Mouse (Mus musculus): ENCODE data around the gene Sgsh. TPM values are rescaled to one million over a fixed set of nuclear protein-coding genes. Genes with fewer than 3 reads are reported as not detected.

Sgsh gene
- polyA plus RNA-seq, 1 experiment from 2014 or later: 4.7 TPM

GRCm38 (mm10) chr11:119330592-119330991 lies 24.7 kb downstream of the Sgsh start:
- peaks cover 4% of the 10 kb centered on the region; the same call in 1 of the 2 replicates for H3K27me3 ChIP-seq
- H3K4me3 ChIP-seq: no peak overlapping the region
- H3K27ac ChIP-seq: no peak overlapping the region
- WGBS: 63% methylated on average over 4 of the region's 4 CpGs
- ATAC-seq: no peak
- H3K9ac ChIP-seq: no peak overlapping the region
- H3K9me3 ChIP-seq (replicated peaks): no peaks in the 10 kb centered on the region
- no peaks in the 10 kb centered on the region for H3K4me1 ChIP-seq
- H3K4me2 ChIP-seq: no peak overlapping the region
- no peaks in the 10 kb centered on the region for H3K36me3 ChIP-seq (ENCODE audit: poor library complexity, severe bottlenecking)

- 79% methylated on average over 1 of the region's 1 CpGs for whole genome bisulfite sequencing
- no peaks in the 10 kb centered on the region for H3K27me3 ChIP-seq
- H3K4me2 ChIP-seq: no peak overlapping the region
- peaks cover 4% of the 10 kb centered on the region; the same call in 1 of the 2 replicates for H3K9me3 ChIP-seq (replicated peaks)
- no peak overlapping the region for H3K4me3 ChIP-seq
- H3K36me3 ChIP-seq (ENCODE audit: poor library complexity, severe bottlenecking): no peaks in the 10 kb centered on the region
- H3K9ac ChIP-seq: no peak overlapping the region
- no peak overlapping the region for H3K27ac ChIP-seq
- H3K4me1 ChIP-seq: no peaks in the 10 kb centered on the region
- ATAC-seq: no peak
These were observed 30.3 kb downstream of the Sgsh start for GRCm38 (mm10) chr11:119325068-119325467.

DNA sequence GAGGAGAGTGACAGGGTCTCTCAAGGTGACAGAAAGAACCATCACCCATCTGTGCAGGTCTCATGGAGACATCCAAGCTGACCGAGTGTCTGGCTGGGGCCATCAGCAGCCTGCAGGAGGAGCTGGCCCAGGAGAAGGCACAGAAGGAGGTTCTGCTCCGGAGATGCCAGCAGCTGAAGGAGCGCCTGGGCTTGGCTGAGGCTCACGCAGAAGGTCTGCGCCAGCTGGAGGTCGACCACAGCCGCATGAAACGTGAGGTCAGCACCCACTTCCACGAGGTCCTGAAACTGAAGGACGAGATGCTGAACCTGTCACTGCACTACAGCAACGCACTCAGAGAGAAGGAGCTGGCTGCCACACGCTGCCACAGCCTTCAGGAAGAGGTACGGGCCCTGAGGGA lies 32.8 kb downstream of the Sgsh start:
- Histone ChIP-seq H3K4me2 (no peak overlapping the region), H3K9ac (no peak overlapping the region), H3K27me3 (no peaks in the 10 kb centered on the region), H3K27ac (no peak overlapping the region), H3K4me1 (no peaks in the 10 kb centered on the region), H3K4me3 (no peak overlapping the region), H3K36me3 (ENCODE audit: poor library complexity, severe bottlenecking) (no peaks in the 10 kb centered on the region), H3K9me3 (replicated peaks) (peaks cover 4% of the 10 kb centered on the region; the same call in 1 of the 2 replicates)
- no peak for ATAC-seq
- WGBS: 81% methylated on average over 13 of the region's 13 CpGs

- H3K4me3 ChIP-seq: no peak overlapping the region
- WGBS: 76% methylated on average over 4 of the region's 4 CpGs
- H3K4me2 ChIP-seq: no peak overlapping the region
- no peaks in the 10 kb centered on the region for H3K9me3 ChIP-seq (replicated peaks)
- no peak overlapping the region for H3K9ac ChIP-seq
- H3K36me3 ChIP-seq (ENCODE audit: poor library complexity, severe bottlenecking): no peaks in the 10 kb centered on the region
- H3K27ac ChIP-seq: no peak overlapping the region
- H3K4me1 ChIP-seq: no peaks in the 10 kb centered on the region
- H3K27me3 ChIP-seq: no peaks in the 10 kb centered on the region
- ATAC-seq: no peak
These were observed 38.6 kb downstream of the Sgsh start for GRCm38 (mm10) chr11:119316720-119317119.

- Histone ChIP-seq H3K27me3 (peaks cover 3% of the 10 kb centered on the region), H3K36me3 (ENCODE audit: poor library complexity, severe bottlenecking) (no peaks in the 10 kb centered on the region), H3K4me2 (no peak overlapping the region), H3K27ac (no peak overlapping the region), H3K9me3 (replicated peaks) (no peaks in the 10 kb centered on the region), H3K4me3 (no peak overlapping the region), H3K9ac (no peak overlapping the region), H3K4me1 (no peaks in the 10 kb centered on the region)
- ATAC-seq: no peak
- 80% methylated on average over 17 of the region's 17 CpGs for WGBS
These were observed 40.9 kb downstream of the Sgsh start for GRCm38 (mm10) chr11:119314252-119314936.

DNA sequence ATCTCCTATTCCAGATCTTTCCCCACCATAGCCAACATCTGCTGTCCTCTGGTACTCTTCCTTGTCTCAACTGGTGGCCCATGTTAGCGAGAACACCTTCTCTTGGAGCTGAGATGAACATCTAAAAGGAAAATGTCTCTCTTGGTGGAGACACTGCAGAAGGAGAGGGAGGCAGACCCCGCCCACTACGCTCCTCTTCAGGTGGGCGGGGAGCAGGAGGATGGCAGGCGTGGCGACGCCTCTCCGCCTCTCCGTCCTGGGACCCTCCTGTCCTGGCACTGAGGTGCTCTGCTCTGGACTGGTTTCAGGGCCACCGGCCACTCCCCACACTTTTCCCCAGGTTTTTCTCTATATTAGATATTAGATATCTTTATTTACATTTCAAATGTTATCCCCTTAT lies 44.7 kb downstream of the Sgsh start:
- no peak overlapping the region for H3K9ac ChIP-seq
- WGBS: 12% methylated on average over 10 of the region's 10 CpGs
- no peak for ATAC-seq
- H3K27me3 ChIP-seq: peaks cover 6% of the 10 kb centered on the region
- no peaks in the 10 kb centered on the region for H3K4me1 ChIP-seq
- no peaks in the 10 kb centered on the region for H3K9me3 ChIP-seq (replicated peaks)
- no peaks in the 10 kb centered on the region for H3K36me3 ChIP-seq (ENCODE audit: poor library complexity, severe bottlenecking)
- no peak overlapping the region for H3K4me2 ChIP-seq
- no peak overlapping the region for H3K27ac ChIP-seq
- no peak overlapping the region for H3K4me3 ChIP-seq

DNA sequence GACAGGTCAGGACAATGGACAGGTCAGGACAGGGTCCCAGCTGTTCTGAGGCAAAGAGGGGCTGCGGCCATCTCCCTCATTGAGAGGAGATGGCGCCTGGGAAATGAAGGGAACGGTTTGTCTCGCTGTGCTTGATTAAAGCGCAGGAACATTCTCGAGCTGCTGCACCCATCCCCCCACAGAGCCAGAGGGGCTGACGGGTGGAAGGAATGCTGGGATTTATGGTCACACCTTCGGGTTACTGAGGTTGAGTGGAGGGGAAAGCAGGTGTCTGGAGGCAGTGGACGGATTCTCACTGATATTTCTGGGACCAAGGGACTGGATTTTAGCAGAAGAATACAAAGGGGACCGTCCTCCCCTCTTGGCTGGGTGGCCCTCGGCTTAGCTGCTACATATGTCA lies 47.4 kb downstream of the Sgsh start:
- Histone ChIP-seq H3K36me3 (ENCODE audit: poor library complexity, severe bottlenecking) (no peaks in the 10 kb centered on the region), H3K9me3 (replicated peaks) (no peaks in the 10 kb centered on the region), H3K27ac (no peak overlapping the region), H3K27me3 (peaks cover 17% of the 10 kb centered on the region), H3K4me3 (no peak overlapping the region), H3K4me1 (no peaks in the 10 kb centered on the region), H3K9ac (no peak overlapping the region), H3K4me2 (no peak overlapping the region)
- WGBS: 31% methylated on average over 11 of the region's 11 CpGs
- no peak for ATAC-seq

DNA sequence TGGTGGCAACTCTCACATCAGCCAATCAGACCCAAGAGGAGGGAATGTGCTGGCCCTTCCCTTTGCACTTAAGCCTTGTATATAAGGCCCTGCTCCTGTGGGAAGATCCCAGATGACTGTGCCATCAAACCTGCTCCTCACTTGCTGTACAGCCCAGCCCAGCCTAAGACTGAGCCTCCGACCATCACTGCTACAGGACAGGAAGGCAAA lies 47.8 kb downstream of the Sgsh start, which contains the start of gene Card14:
TSS of gene Card14 (plus strand) at position 111 of the 210 bp plus-strand sequence.
- Histone ChIP-seq H3K9ac (no peak within 1 kb of the TSS), H3K27me3 (peaks cover 17% of the 10 kb centered on the region), H3K9me3 (replicated peaks) (no peaks in the 10 kb centered on the region), H3K36me3 (ENCODE audit: poor library complexity, severe bottlenecking) (no peaks in the 10 kb centered on the region), H3K27ac (no peak within 1 kb of the TSS), H3K4me2 (no peak within 1 kb of the TSS), H3K4me1 (no peaks in the 10 kb centered on the region), H3K4me3 (no peak within 1 kb of the TSS)
- WGBS: 42% methylated on average over 1 of the region's 1 CpGs
- no peak for ATAC-seq

DNA sequence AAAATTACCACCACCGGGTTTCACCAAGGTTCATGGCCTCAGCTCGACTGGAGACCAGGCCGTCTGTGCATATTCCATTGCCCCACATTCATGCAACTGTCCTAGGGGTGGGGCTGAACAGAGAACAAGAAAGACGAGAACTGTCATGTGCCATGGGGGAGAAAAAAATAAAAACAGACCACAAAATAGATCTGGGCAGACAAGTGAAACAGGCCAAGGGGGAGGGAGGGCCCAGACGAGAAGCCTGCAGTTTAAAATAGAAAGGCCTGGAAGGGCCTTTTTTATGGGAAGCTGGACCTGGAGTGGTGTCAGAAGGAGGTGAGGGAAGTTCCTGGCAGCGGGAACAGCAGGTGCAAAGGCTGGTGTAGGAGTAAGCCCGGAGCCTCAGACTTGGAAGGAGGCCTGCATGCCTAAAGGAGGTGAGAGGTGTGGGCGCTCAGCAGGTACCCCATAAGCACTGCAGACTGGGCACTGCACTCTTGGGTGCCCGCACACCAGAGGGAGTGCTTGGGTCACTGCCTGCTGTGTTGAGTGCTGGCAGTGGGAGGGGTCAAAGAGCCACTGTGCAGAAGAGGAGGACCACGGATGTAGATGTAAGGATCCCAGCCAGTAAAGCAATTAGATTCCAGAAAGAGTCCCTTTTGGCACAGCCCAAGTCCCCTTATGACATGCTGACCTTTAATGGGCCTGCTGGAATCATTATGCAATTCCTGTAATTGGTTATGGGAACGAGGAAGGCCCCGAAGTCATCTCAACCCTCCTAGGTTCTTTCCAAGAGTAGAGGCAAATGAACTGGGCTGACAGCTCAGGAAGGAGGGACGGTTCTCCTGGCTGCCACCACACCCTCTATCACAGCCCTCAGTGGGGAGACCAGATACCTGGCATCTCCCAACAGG lies 48.3 kb downstream of the Sgsh start:
- 64% methylated on average over 13 of the region's 13 CpGs for WGBS
- ATAC-seq: no peak
- H3K27me3 ChIP-seq: peaks cover 17% of the 10 kb centered on the region
- H3K9me3 ChIP-seq (replicated peaks): no peaks in the 10 kb centered on the region
- H3K4me2 ChIP-seq: no peak overlapping the region
- H3K4me3 ChIP-seq: no peak overlapping the region
- no peak overlapping the region for H3K27ac ChIP-seq
- no peaks in the 10 kb centered on the region for H3K36me3 ChIP-seq (ENCODE audit: poor library complexity, severe bottlenecking)
- no peak overlapping the region for H3K9ac ChIP-seq
- no peaks in the 10 kb centered on the region for H3K4me1 ChIP-seq

GRCm38 (mm10) chr11:119304904-119305712 lies 50.2 kb downstream of the Sgsh start:
- Histone ChIP-seq H3K4me1 (peaks cover 11% of the 10 kb centered on the region), H3K4me2 (no peak overlapping the region), H3K9ac (no peak overlapping the region; the same call in 1 of the 2 replicates), H3K27ac (no peak overlapping the region), H3K4me3 (no peak overlapping the region), H3K9me3 (replicated peaks) (no peaks in the 10 kb centered on the region), H3K27me3 (peaks cover 14% of the 10 kb centered on the region), H3K36me3 (ENCODE audit: poor library complexity, severe bottlenecking) (no peaks in the 10 kb centered on the region)
- 45% methylated on average over 16 of the region's 16 CpGs for WGBS
- ATAC-seq: no peak

GRCm38 (mm10) chr11:119300986-119301385 lies 54.4 kb downstream of the Sgsh start:
- 23% methylated on average over 2 of the region's 2 CpGs for WGBS
- Histone ChIP-seq H3K27ac (0 out of 2 replicates have a peak overlapping the region, but pooled peaks have one; percentile 98), H3K4me1 (peaks cover 27% of the 10 kb centered on the region), H3K4me3 (peak overlapping the region; percentile 99), H3K27me3 (peaks cover 11% of the 10 kb centered on the region), H3K9me3 (replicated peaks) (no peaks in the 10 kb centered on the region), H3K36me3 (ENCODE audit: poor library complexity, severe bottlenecking) (peaks cover 22% of the 10 kb centered on the region), H3K9ac (peak overlapping the region; percentile 98; the same call in 1 of the 2 replicates), H3K4me2 (peak overlapping the region; percentile 76)
- no peak for ATAC-seq

Data from forebrain, embryonic 13.5 days (tissue).